Mouse (Mus musculus): ENCODE results near the gene Glra4. TPM values are rescaled to one million over a fixed set of nuclear protein-coding genes. Genes with fewer than 3 reads are reported as not detected.

The Glra4 gene
- polyA plus RNA-seq (2015; fragmentation: Nextera tagmentation; extraction: Ambion mirVana) = not detected in 2 replicates

GRCm38 (mm10) chrX:136780041-136780440 is at the start of gene Glra4:
Gene Glra4, minus strand, starts transcription at chrX:136780141.
- H3K4me2 ChIP-seq (replicated peaks; ENCODE audit: low read depth) = no peak within 1 kb of the TSS
- no peaks in the 10 kb centered on the region for H3K36me3 ChIP-seq (ENCODE audit: control insufficient read depth, insufficient read depth)
- H3K27me3 ChIP-seq (replicated peaks; ENCODE audit: control insufficient read depth, insufficient read depth, low read length) = no peaks in the 10 kb centered on the region
- H3K27ac ChIP-seq (ENCODE audit: low read depth, low read length) = no peak within 1 kb of the TSS
- WGBS = 79% methylated on average over 3 of the region's 3 CpGs
- ATAC-seq = no peak
- no peaks in the 10 kb centered on the region for H3K4me1 ChIP-seq (replicated peaks; ENCODE audit: control insufficient read depth, insufficient read depth, low read length)
- no peak for TF ChIP-seq CTCF (IDR thresholded peaks at IDR 0.05; ENCODE audit: low read depth)
- no peak within 1 kb of the TSS for H3K9ac ChIP-seq (ENCODE audit: low read depth, low read length)
- no peaks in the 10 kb centered on the region for H3K9me3 ChIP-seq (ENCODE audit: control insufficient read depth)
- no peak within 1 kb of the TSS for H3K4me3 ChIP-seq (ENCODE audit: low read depth, low read length)

- no peak overlapping the region for H3K4me3 ChIP-seq (ENCODE audit: low read depth, low read length)
- H3K27ac ChIP-seq (ENCODE audit: low read depth, low read length) = no peak overlapping the region
- H3K9me3 ChIP-seq (ENCODE audit: control insufficient read depth) = no peaks in the 10 kb centered on the region
- no peaks in the 10 kb centered on the region for H3K27me3 ChIP-seq (replicated peaks; ENCODE audit: control insufficient read depth, insufficient read depth, low read length)
- no peak for TF ChIP-seq CTCF (IDR thresholded peaks at IDR 0.05; ENCODE audit: low read depth)
- no peaks in the 10 kb centered on the region for H3K4me1 ChIP-seq (replicated peaks; ENCODE audit: control insufficient read depth, insufficient read depth, low read length)
- no peak overlapping the region for H3K4me2 ChIP-seq (replicated peaks; ENCODE audit: low read depth)
- H3K36me3 ChIP-seq (ENCODE audit: control insufficient read depth, insufficient read depth) = no peaks in the 10 kb centered on the region
- no peak for ATAC-seq
- no peak overlapping the region for H3K9ac ChIP-seq (ENCODE audit: low read depth, low read length)
These were observed 48.7 kb upstream of the Glra4 start for GRCm38 (mm10) chrX:136828610-136829009.

- no peak overlapping the region for H3K4me2 ChIP-seq (replicated peaks; ENCODE audit: low read depth)
- 72% methylated on average over 4 of the region's 4 CpGs for WGBS
- H3K9me3 ChIP-seq (ENCODE audit: control insufficient read depth) = no peaks in the 10 kb centered on the region
- H3K4me1 ChIP-seq (replicated peaks; ENCODE audit: control insufficient read depth, insufficient read depth, low read length) = no peaks in the 10 kb centered on the region
- no peaks in the 10 kb centered on the region for H3K36me3 ChIP-seq (ENCODE audit: control insufficient read depth, insufficient read depth)
- H3K9ac ChIP-seq (ENCODE audit: low read depth, low read length) = no peak overlapping the region
- H3K27ac ChIP-seq (ENCODE audit: low read depth, low read length) = no peak overlapping the region
- ATAC-seq = no peak
- no peak for TF ChIP-seq CTCF (IDR thresholded peaks at IDR 0.05; ENCODE audit: low read depth)
- no peaks in the 10 kb centered on the region for H3K27me3 ChIP-seq (replicated peaks; ENCODE audit: control insufficient read depth, insufficient read depth, low read length)
- H3K4me3 ChIP-seq (ENCODE audit: low read depth, low read length) = no peak overlapping the region
These were observed 45.1 kb upstream of the Glra4 start for GRCm38 (mm10) chrX:136825016-136825415.

GRCm38 (mm10) chrX:136822371-136822770 is 42.4 kb upstream of the Glra4 start, which contains the start of gene Plp1:
Gene Plp1, plus strand, starts transcription at chrX:136822671.
- Histone ChIP-seq H3K36me3 (ENCODE audit: control insufficient read depth, insufficient read depth) (no peaks in the 10 kb centered on the region), H3K9ac (ENCODE audit: low read depth, low read length) (no peak within 1 kb of the TSS), H3K4me1 (replicated peaks; ENCODE audit: control insufficient read depth, insufficient read depth, low read length) (no peaks in the 10 kb centered on the region), H3K9me3 (ENCODE audit: control insufficient read depth) (no peaks in the 10 kb centered on the region), H3K27ac (ENCODE audit: low read depth, low read length) (no peak within 1 kb of the TSS), H3K27me3 (replicated peaks; ENCODE audit: control insufficient read depth, insufficient read depth, low read length) (no peaks in the 10 kb centered on the region), H3K4me3 (ENCODE audit: low read depth, low read length) (no peak within 1 kb of the TSS), H3K4me2 (replicated peaks; ENCODE audit: low read depth) (no peak within 1 kb of the TSS)
- no peak for ATAC-seq
- TF ChIP-seq CTCF (IDR thresholded peaks at IDR 0.05; ENCODE audit: low read depth) = no peak
- WGBS = 29% methylated on average over 1 of the region's 1 CpGs

GRCm38 (mm10) chrX:136820250-136820649 is 40.3 kb upstream of the Glra4 start:
- Histone ChIP-seq H3K9me3 (ENCODE audit: control insufficient read depth) (no peaks in the 10 kb centered on the region), H3K4me3 (ENCODE audit: low read depth, low read length) (no peak overlapping the region), H3K27me3 (replicated peaks; ENCODE audit: control insufficient read depth, insufficient read depth, low read length) (no peaks in the 10 kb centered on the region), H3K27ac (ENCODE audit: low read depth, low read length) (no peak overlapping the region), H3K4me1 (replicated peaks; ENCODE audit: control insufficient read depth, insufficient read depth, low read length) (no peaks in the 10 kb centered on the region), H3K9ac (ENCODE audit: low read depth, low read length) (no peak overlapping the region), H3K4me2 (replicated peaks; ENCODE audit: low read depth) (no peak overlapping the region), H3K36me3 (ENCODE audit: control insufficient read depth, insufficient read depth) (no peaks in the 10 kb centered on the region)
- TF ChIP-seq CTCF (IDR thresholded peaks at IDR 0.05; ENCODE audit: low read depth) = peak; percentile 84
- 13% methylated on average over 1 of the region's 1 CpGs for WGBS
- ATAC-seq = no peak

- WGBS = 80% methylated on average over 6 of the region's 6 CpGs
- no peak overlapping the region for H3K9ac ChIP-seq (ENCODE audit: low read depth, low read length)
- H3K9me3 ChIP-seq (ENCODE audit: control insufficient read depth) = no peaks in the 10 kb centered on the region
- no peak for ATAC-seq
- H3K27me3 ChIP-seq (replicated peaks; ENCODE audit: control insufficient read depth, insufficient read depth, low read length) = no peaks in the 10 kb centered on the region
- TF ChIP-seq CTCF (IDR thresholded peaks at IDR 0.05; ENCODE audit: low read depth) = no peak
- no peak overlapping the region for H3K4me2 ChIP-seq (replicated peaks; ENCODE audit: low read depth)
- no peaks in the 10 kb centered on the region for H3K4me1 ChIP-seq (replicated peaks; ENCODE audit: control insufficient read depth, insufficient read depth, low read length)
- no peak overlapping the region for H3K4me3 ChIP-seq (ENCODE audit: low read depth, low read length)
- H3K36me3 ChIP-seq (ENCODE audit: control insufficient read depth, insufficient read depth) = no peaks in the 10 kb centered on the region
- no peak overlapping the region for H3K27ac ChIP-seq (ENCODE audit: low read depth, low read length)
These were observed 39.8 kb upstream of the Glra4 start for GRCm38 (mm10) chrX:136819752-136820151.

GRCm38 (mm10) chrX:136797223-136797622 is 17.3 kb upstream of the Glra4 start:
- TF ChIP-seq CTCF (IDR thresholded peaks at IDR 0.05; ENCODE audit: low read depth) = no peak
- 43% methylated on average over 2 of the region's 2 CpGs for WGBS
- Histone ChIP-seq H3K4me3 (ENCODE audit: low read depth, low read length) (no peak overlapping the region), H3K9ac (ENCODE audit: low read depth, low read length) (no peak overlapping the region), H3K27me3 (replicated peaks; ENCODE audit: control insufficient read depth, insufficient read depth, low read length) (no peaks in the 10 kb centered on the region), H3K4me1 (replicated peaks; ENCODE audit: control insufficient read depth, insufficient read depth, low read length) (no peaks in the 10 kb centered on the region), H3K4me2 (replicated peaks; ENCODE audit: low read depth) (no peak overlapping the region), H3K36me3 (ENCODE audit: control insufficient read depth, insufficient read depth) (no peaks in the 10 kb centered on the region), H3K9me3 (ENCODE audit: control insufficient read depth) (no peaks in the 10 kb centered on the region), H3K27ac (ENCODE audit: low read depth, low read length) (no peak overlapping the region)
- no peak for ATAC-seq

Data from intestine, postnatal 0 days (tissue).